Mouse (Mus musculus): ENCODE measurements around the gene Fstl3.

DNA sequence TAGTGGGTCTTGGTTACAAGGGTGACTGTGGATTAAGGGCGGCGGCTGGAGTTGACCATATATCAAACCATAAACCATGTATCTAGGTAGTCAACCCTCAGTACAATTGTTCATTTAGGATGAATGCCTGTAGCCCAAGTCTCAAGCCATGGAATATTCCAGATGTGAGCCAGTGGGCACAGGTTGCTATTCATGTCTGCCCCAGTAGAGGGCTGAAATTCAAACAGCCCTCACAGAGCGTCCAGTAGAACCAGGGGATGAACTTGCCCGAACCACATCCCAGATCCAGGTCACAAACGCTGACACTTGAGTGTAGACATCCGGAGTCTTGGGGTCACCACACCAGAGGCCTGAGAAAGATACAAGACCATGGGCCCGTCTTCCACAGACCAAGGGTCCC lies 6.0 kb downstream of the Fstl3 start:
- no peak for TF ChIP-seq CTCF (IDR thresholded peaks at IDR 0.05; ENCODE audit: control insufficient read depth, insufficient read depth, low read length)
- TF ChIP-seq POLR2A (IDR thresholded peaks at IDR 0.05; ENCODE audit: borderline replicate concordance, control insufficient read depth, low read depth, low read length), result no peak
